Mouse (Mus musculus): ENCODE results near the gene Gm8922. TPM values are rescaled to one million over a fixed set of nuclear protein-coding genes. Genes with fewer than 3 reads are reported as not detected.
"Not testable (repeated sequence)": the region's sequence is repeated elsewhere in the genome, so short reads cannot be mapped to it uniquely, and the experiment has no call there.

The Gm8922 gene
- not detected for total RNA-seq (2021)
- long read RNA-seq, experiment 1: 0 reads
- long read RNA-seq, experiment 2: 0 reads

GRCm38 (mm10) chr5:11681659-11682058 lies at the start of gene Gm8922:
Gene Gm8922 (plus strand): TSS chr5:11681959.
- intact Hi-C loops (cut with DNase I; ENCODE audit: low total_unique reads); DNase-seq: not testable (repeated sequence)

Other genes with a start within 250 kb of the Gm8922 start
- not detected for gene Gm8906, start 179.3 kb upstream of the Gm8922 start, total RNA-seq (2021)
- gene Gm6460, start 87.0 kb upstream of the Gm8922 start, total RNA-seq (2021): not detected
- not detected for gene Gm8926, start 88.6 kb downstream of the Gm8922 start, total RNA-seq (2021)
- not detected for gene Gm6465, start 163.6 kb downstream of the Gm8922 start, total RNA-seq (2021)
- not detected for gene 4933402N22Rik, start 236.1 kb downstream of the Gm8922 start, total RNA-seq (2021)

All from gastrocnemius, postnatal 14 days (tissue).